Mouse (Mus musculus): ENCODE measurements at regions not wholly inside any gene's neighbourhood (a gene's known extent, or its start where the extent isn't known, plus 50 kb on each side); places are given as distances from the start of the nearest gene placed in this dataset.

- TF ChIP-seq CTCF (conservative IDR thresholded peaks at IDR 0.05; ENCODE audit: low read length), result no peak
- no peak for TF ChIP-seq POU5F1 (IDR thresholded peaks at IDR 0.05; ENCODE audit: borderline replicate concordance, low read length)
- TF ChIP-seq NANOG (IDR thresholded peaks at IDR 0.05; ENCODE audit: borderline replicate concordance, low read length), result no peak
These were observed 837.0 kb upstream of the Gpc5 start for GRCm38 (mm10) chr14:114255037-114255436.
